Comparison of ENCODE assay signal across 10 mouse cellular contexts in genomic region chr8:120511737-120512136, GRCm38 (mm10).
DNase-seq lines count a peak whose midpoint lies in the region; ATAC-seq and TF ChIP-seq lines count a peak whose summit lies in the region.
"Had no signal": no experiment of that assay in that cellular context is flagged by ENCODE, and none has a peak within 500 bp of the region (broad histone marks: within the 10 kb centered on the region; RNA-seq: fewer than 3 reads in every experiment).

No protein-coding gene starts in this region.

- 63% methylated on average over 8 of the region's 8 CpGs for WGBS in heart, adult 2 months
- 28% methylated on average over 8 of the region's 8 CpGs for WGBS in neural tube, embryonic 11.5 days
- WGBS in limb, embryonic 12.5 days = 20% methylated on average over 8 of the region's 8 CpGs
- 45% methylated on average over 8 of the region's 8 CpGs for WGBS in stomach, postnatal 0 days

- TF ChIP-seq EP300 in heart, adult 2 months (IDR thresholded peaks at IDR 0.05; ENCODE audit: insufficient read depth, low read depth, low read length) = no peak
- no peak for TF ChIP-seq EP300 in stomach, postnatal 0 days (optimal IDR thresholded peaks at IDR 0.05)

- H3K27ac ChIP-seq in heart, adult 2 months = no peak overlapping the region
- H3K27ac ChIP-seq in neural tube, embryonic 11.5 days (ENCODE audit: low read depth, low read length) = no peak overlapping the region
- peak overlapping the region; percentile 41; the same call in 1 of the 2 replicates for H3K27ac ChIP-seq in limb, embryonic 12.5 days
- H3K27ac ChIP-seq in stomach, postnatal 0 days (replicated peaks) = peak overlapping the region; percentile 30; the same call in 1 of the 2 replicates

- no peak for ATAC-seq in neural tube, embryonic 11.5 days (ENCODE audit: insufficient read depth, low FRiP score, low TSS enrichment)
- no peak for ATAC-seq in limb, embryonic 12.5 days (ENCODE audit: insufficient number of reproducible peaks, insufficient read depth, low FRiP score, low TSS enrichment, low read depth)
- ATAC-seq in stomach, postnatal 0 days (ENCODE audit: low FRiP score, low TSS enrichment) = no peak
- ATAC-seq: inflammation-experienced regulatory T-cells, adult 6 months had no signal

- no peaks in the 10 kb centered on the region for H3K27me3 ChIP-seq in heart, adult 2 months (ENCODE audit: control insufficient read depth, insufficient read depth, low read length)
- no peaks in the 10 kb centered on the region for H3K27me3 ChIP-seq in neural tube, embryonic 11.5 days (ENCODE audit: control insufficient read depth, insufficient read depth, low read length)
- peaks cover 10% of the 10 kb centered on the region; the same call in 1 of the 2 replicates for H3K27me3 ChIP-seq in limb, embryonic 12.5 days
- H3K27me3 ChIP-seq in stomach, postnatal 0 days (ENCODE audit: control insufficient read depth, insufficient read depth, low read length) = no peaks in the 10 kb centered on the region

- H3K4me1 ChIP-seq in heart, adult 2 months (ENCODE audit: control insufficient read depth, insufficient read depth, low read length) = peaks cover 13% of the 10 kb centered on the region
- H3K4me1 ChIP-seq in neural tube, embryonic 11.5 days (ENCODE audit: control insufficient read depth, insufficient read depth, low read length) = peaks cover 96% of the 10 kb centered on the region
- H3K4me1 ChIP-seq in limb, embryonic 12.5 days (replicated peaks) = peaks cover 100% of the 10 kb centered on the region
- H3K4me1 ChIP-seq in stomach, postnatal 0 days (replicated peaks; ENCODE audit: control insufficient read depth, insufficient read depth) = peaks cover 20% of the 10 kb centered on the region

- H3K9me3 ChIP-seq in neural tube, embryonic 11.5 days (ENCODE audit: control insufficient read depth, low read length) = no peaks in the 10 kb centered on the region
- H3K9me3 ChIP-seq in limb, embryonic 12.5 days = no peaks in the 10 kb centered on the region
- no peaks in the 10 kb centered on the region for H3K9me3 ChIP-seq in stomach, postnatal 0 days (ENCODE audit: control insufficient read depth, low read length)

- peak; percentile 89 for DNase-seq in heart, adult 11 months
- no peak for DNase-seq in heart, adult 2 months
- DNase-seq in neural tube, embryonic 11.5 days (ENCODE audit: low spot score) = no peak
- no peak for DNase-seq in neural tube, embryonic 10.5 days (ENCODE audit: extremely low spot score, low spot score)
- no peak for DNase-seq in stomach, postnatal 0 days (ENCODE audit: low spot score)
- no peak for DNase-seq in frontal cortex, postnatal 10 days (ENCODE audit: low spot score in 2 of 2)
- DNase-seq in cerebellum, adult 9-11 months = no peak
- DNase-seq: cerebellum, adult 11 months had no signal

- H3K9ac ChIP-seq in heart, adult 2 months (ENCODE audit: low read depth, low read length) = no peak overlapping the region
- H3K9ac ChIP-seq in neural tube, embryonic 11.5 days (ENCODE audit: low read length) = peak overlapping the region; percentile 40
- no peak overlapping the region; the same call in 1 of the 2 replicates for H3K9ac ChIP-seq in limb, embryonic 12.5 days (replicated peaks)
- H3K9ac ChIP-seq in stomach, postnatal 0 days (ENCODE audit: low read length) = no peak overlapping the region

- H3K79me2 ChIP-seq in heart, adult 2 months (replicated peaks; ENCODE audit: control insufficient read depth, insufficient read depth, low read length) = peaks cover 7% of the 10 kb centered on the region

- no peak for TF ChIP-seq POLR2A in heart, adult 2 months (IDR thresholded peaks at IDR 0.05; ENCODE audit: insufficient read depth, low read depth, low read length)

- no peak for TF ChIP-seq CTCF in heart, adult 2 months (IDR thresholded peaks at IDR 0.05)
- no peak for TF ChIP-seq CTCF in stomach, postnatal 0 days (IDR thresholded peaks at IDR 0.05; ENCODE audit: low read depth)

- H3K36me3 ChIP-seq in heart, adult 2 months (ENCODE audit: control insufficient read depth, insufficient read depth, low read length) = no peaks in the 10 kb centered on the region
- no peaks in the 10 kb centered on the region for H3K36me3 ChIP-seq in neural tube, embryonic 11.5 days (ENCODE audit: control insufficient read depth, insufficient read depth, low read length)
- no peaks in the 10 kb centered on the region for H3K36me3 ChIP-seq in limb, embryonic 12.5 days
- H3K36me3 ChIP-seq in stomach, postnatal 0 days (ENCODE audit: control insufficient read depth, insufficient read depth, low read length) = no peaks in the 10 kb centered on the region

- H3K4me2 ChIP-seq in neural tube, embryonic 11.5 days (ENCODE audit: low read depth) = 0 out of 2 replicates have a peak overlapping the region, but pooled peaks have one; percentile 9
- H3K4me2 ChIP-seq in limb, embryonic 12.5 days = peak overlapping the region; percentile 17; the same call in 1 of the 2 replicates
- no peak overlapping the region for H3K4me2 ChIP-seq in stomach, postnatal 0 days (replicated peaks; ENCODE audit: low read depth)

- no peak overlapping the region for H3K4me3 ChIP-seq in heart, adult 2 months
- no peak overlapping the region for H3K4me3 ChIP-seq in neural tube, embryonic 11.5 days (ENCODE audit: low read depth, low read length)
- no peak overlapping the region for H3K4me3 ChIP-seq in limb, embryonic 12.5 days (replicated peaks)
- no peak overlapping the region for H3K4me3 ChIP-seq in stomach, postnatal 0 days (ENCODE audit: low read depth, low read length)

- intact Hi-C loops in heart, adult 2 months (cut with DNase I) = no loop called here

Comparison
In these comparisons a context has a peak if more than half of its experiments do, and no peak if none do; other contexts are left out.
1. H3K27ac ChIP-seq: peak in limb, embryonic 12.5 days (single experiment) and stomach, postnatal 0 days (single experiment); none in heart, adult 2 months (single experiment) and neural tube, embryonic 11.5 days (single experiment).